Mouse (Mus musculus): ENCODE data around the gene Stk39. TPM values are rescaled to one million over a fixed set of nuclear protein-coding genes. Genes with fewer than 3 reads are reported as not detected.
A peak's percentile ranks its signal among the peaks of the same experiment; 100 is the strongest.

Stk39 gene
- total RNA-seq (2021) = 1 to 10 TPM; 1.9 to 4.1 TPM
- long read RNA-seq, experiment 1, partial matches to known transcripts = 0 of 3 reads
- long read RNA-seq, experiment 1, other reads (novel, unspliced or antisense) = 2 of 3 reads
- long read RNA-seq, experiment 2, partial matches to known transcripts = 0 of 7 reads
- long read RNA-seq, experiment 2, other reads (novel, unspliced or antisense) = 4 of 7 reads

GRCm38 (mm10) chr2:68471759-68472550 is at the start of gene Stk39:
Stk39 (minus strand) TSS chr2:68472268.
- H3K27ac ChIP-seq = peak within 1 kb of the TSS; percentile 81
- DNase-seq = peak; percentile 89
- peak within 1 kb of the TSS; percentile 93 for H3K4me3 ChIP-seq
- intact Hi-C loops (cut with DNase I) = loop anchor here (5.0 kb wide), 1 partner anchor 95 kb away; no protein-coding TSS in a partner anchor
- no peak; the same call in 1 of the 2 replicates for TF ChIP-seq CTCF (IDR thresholded peaks at IDR 0.05)

DNA sequence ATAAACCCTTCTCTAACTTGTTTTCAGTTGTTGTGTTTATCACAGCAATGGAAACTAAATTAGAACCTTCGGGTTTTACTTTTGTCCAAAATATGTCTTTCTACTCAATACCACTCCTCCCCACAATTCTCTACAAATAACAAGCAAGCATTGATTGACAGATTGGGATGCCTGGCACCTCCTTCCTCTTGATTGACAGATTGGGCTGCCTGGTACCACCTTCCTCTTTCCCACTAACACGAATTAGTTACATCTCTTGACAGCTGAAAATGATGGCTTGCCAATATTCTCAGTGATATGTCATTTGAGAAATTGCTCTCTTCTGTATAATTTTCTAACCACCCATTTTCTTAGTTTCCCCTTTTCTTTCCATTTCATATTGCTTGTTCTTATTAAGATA is 43.3 kb upstream of the Stk39 start:
- intact Hi-C loops (cut with DNase I) = no loop called here
- no peak overlapping the region for H3K4me3 ChIP-seq
- H3K27ac ChIP-seq = no peak overlapping the region
- DNase-seq = no peak
- no peak for TF ChIP-seq CTCF (IDR thresholded peaks at IDR 0.05)

DNA sequence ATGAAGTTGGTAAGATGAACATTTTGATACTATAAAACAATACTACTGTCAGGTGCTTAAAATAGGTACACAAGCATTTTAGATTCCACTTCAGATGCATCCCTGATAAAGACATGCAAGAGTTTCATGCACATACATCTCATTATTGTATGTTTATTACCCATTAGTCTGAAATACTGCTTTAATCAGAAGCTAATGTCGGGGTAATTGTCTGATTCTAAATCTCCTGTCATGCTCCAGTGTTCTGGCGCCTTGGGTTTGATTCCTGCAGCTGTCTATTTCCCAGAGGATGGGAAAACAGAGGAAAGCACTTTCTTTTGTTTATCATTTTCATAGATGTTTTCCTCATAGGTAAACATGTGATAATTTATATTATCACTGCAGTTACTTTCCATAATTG is 31.1 kb upstream of the Stk39 start:
- intact Hi-C loops (cut with DNase I) = no loop called here
- no peak for TF ChIP-seq CTCF (IDR thresholded peaks at IDR 0.05)
- H3K27ac ChIP-seq = no peak overlapping the region
- DNase-seq = no peak
- no peak overlapping the region for H3K4me3 ChIP-seq

GRCm38 (mm10) chr2:68502734-68503133 is 30.7 kb upstream of the Stk39 start:
- no peak overlapping the region for H3K4me3 ChIP-seq
- H3K27ac ChIP-seq = no peak overlapping the region
- no peak for DNase-seq
- no peak for TF ChIP-seq CTCF (IDR thresholded peaks at IDR 0.05)
- intact Hi-C loops (cut with DNase I) = no loop called here

GRCm38 (mm10) chr2:68502236-68502635 is 30.2 kb upstream of the Stk39 start:
- intact Hi-C loops (cut with DNase I) = no loop called here
- Histone ChIP-seq H3K27ac (no peak overlapping the region), H3K4me3 (no peak overlapping the region)
- DNase-seq = no peak
- no peak for TF ChIP-seq CTCF (IDR thresholded peaks at IDR 0.05)

- Histone ChIP-seq H3K4me3 (no peak overlapping the region), H3K27ac (no peak overlapping the region)
- intact Hi-C loops (cut with DNase I) = no loop called here
- no peak for DNase-seq
- TF ChIP-seq CTCF (IDR thresholded peaks at IDR 0.05) = no peak
These were observed 14.2 kb upstream of the Stk39 start for GRCm38 (mm10) chr2:68486275-68486674.

- DNase-seq = no peak
- intact Hi-C loops (cut with DNase I) = no loop called here
- no peak for TF ChIP-seq CTCF (IDR thresholded peaks at IDR 0.05)
- Histone ChIP-seq H3K4me3 (no peak overlapping the region), H3K27ac (no peak overlapping the region)
These were observed 13.1 kb upstream of the Stk39 start for GRCm38 (mm10) chr2:68485141-68485540.

DNA sequence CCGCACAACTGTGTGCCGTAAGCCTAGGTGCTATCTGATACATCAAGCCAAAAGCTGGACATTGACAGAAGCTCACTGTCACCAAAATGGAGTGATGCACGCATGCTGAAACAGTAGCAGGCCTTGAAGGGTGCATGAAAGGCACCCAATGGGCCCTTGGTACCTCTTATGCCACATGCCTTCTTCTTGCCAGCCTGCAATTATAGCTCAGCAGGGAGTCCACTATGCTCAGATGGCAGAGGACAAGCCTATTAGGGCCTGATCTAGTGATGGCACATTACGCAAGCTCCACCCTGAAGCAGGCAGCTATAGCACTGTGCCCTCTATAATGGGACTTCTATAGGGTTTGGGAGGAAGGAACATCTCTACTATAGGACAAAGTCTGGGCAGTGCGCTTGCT is 10.8 kb upstream of the Stk39 start:
- no peak for DNase-seq
- no peak overlapping the region for H3K27ac ChIP-seq
- intact Hi-C loops (cut with DNase I) = no loop called here
- H3K4me3 ChIP-seq = no peak overlapping the region
- TF ChIP-seq CTCF (IDR thresholded peaks at IDR 0.05) = no peak

DNA sequence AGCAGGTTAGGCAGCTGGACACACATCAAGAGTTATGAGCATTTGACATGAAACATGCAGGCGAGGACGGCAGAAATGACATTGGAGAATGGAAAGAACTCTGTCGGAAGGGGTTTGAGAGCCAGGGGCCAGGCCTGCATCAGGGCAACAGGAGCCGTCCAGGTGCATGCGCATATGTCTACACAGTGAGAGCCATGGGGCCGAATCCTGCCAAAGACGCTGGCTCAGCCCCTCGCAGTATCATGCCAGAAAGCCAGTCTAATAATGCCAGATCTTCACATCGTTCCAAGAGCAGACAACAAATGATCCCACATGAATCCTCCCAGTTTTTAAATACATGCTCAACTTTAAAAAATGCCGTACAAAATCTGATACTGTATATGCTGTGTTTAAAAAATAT is 7.8 kb upstream of the Stk39 start:
- TF ChIP-seq CTCF (IDR thresholded peaks at IDR 0.05) = no peak
- Histone ChIP-seq H3K27ac (no peak overlapping the region), H3K4me3 (no peak overlapping the region)
- no peak for DNase-seq
- intact Hi-C loops (cut with DNase I) = no loop called here

DNA sequence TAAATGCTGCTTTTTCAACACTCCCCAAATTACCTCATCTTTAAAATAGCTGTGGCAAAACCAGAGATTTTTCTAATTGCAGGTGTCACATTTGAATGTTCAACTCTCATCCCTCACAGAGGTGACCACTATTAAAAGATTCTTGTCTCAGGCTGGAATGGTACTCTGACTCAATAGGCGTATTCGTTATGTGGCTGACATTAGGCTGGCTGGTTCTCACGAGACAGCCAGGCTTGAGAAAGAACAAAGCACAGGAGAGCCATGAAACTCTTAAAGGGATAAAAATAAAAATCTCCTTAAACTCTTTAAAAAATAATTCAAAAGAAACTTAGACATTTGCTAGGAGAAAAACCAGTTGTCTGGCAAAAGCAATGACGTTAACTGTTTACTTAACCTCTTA is 853 bp upstream of the Stk39 start:
- H3K27ac ChIP-seq = no peak overlapping the region
- DNase-seq = no peak
- TF ChIP-seq CTCF (IDR thresholded peaks at IDR 0.05) = no peak
- H3K4me3 ChIP-seq = no peak overlapping the region
- intact Hi-C loops (cut with DNase I) = loop anchor here (5.0 kb wide), 1 partner anchor 96 kb away; no protein-coding TSS in a partner anchor

GRCm38 (mm10) chr2:68472551-68472910 is 463 bp upstream of the Stk39 start:
- Histone ChIP-seq H3K4me3 (peak overlapping the region; percentile 93), H3K27ac (peak overlapping the region; percentile 81)
- intact Hi-C loops (cut with DNase I) = loop anchor here (5.0 kb wide), 1 partner anchor 95 kb away; no protein-coding TSS in a partner anchor
- no peak for DNase-seq
- TF ChIP-seq CTCF (IDR thresholded peaks at IDR 0.05) = no peak

DNA sequence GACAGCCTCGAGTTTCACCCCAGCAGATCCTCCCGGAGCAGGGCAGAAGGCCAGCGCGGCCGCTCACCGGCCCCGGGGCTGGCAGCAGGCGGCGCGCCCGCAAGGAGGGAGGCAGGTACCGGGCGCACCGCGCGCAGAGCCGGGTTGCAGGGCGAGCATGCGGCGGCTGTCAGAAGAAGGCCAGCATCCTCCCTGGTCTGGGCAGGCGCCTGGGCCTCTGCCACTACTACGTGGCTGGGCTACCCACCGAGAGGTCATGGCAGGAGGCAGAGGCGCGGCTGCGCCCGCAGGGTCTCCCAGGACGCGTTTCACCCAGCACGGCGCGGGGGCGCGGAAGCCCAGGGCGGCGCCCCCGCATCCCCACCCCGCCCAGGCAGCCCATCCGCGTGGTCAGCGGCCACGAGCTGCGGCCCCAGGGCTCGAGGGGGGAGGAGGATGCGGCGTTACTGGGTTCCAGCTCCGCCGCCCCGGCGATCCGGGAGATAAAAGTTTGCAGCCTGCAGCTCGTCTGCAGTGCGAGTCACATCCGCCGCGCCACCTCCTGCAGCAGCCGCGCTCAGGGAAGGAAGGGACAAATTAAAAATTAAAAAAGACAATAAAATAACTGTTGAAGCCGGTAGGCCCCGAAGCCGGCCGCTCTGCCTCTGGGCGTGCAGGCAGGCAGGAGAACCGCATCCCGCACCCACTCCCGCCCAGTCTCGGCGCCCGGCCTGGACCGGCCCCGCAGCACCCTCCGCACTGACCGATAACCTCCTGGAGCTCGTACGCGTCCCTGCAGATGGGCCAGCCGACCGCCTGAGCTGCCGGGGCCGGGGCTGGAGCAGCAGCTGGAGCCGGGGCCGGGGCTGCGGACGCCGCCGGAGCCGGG is 943 bp downstream of the Stk39 start:
- Histone ChIP-seq H3K27ac (peak overlapping the region; percentile 81), H3K4me3 (peak overlapping the region; percentile 93)
- no peak; the same call in 1 of the 2 replicates for TF ChIP-seq CTCF (IDR thresholded peaks at IDR 0.05)
- intact Hi-C loops (cut with DNase I) = loop anchor here (5.0 kb wide), 1 partner anchor 94 kb away; no protein-coding TSS in a partner anchor
- DNase-seq = peak; percentile 81

GRCm38 (mm10) chr2:68469491-68469890 is 2.6 kb downstream of the Stk39 start:
- intact Hi-C loops (cut with DNase I) = no loop called here
- no peak for DNase-seq
- TF ChIP-seq CTCF (IDR thresholded peaks at IDR 0.05) = no peak
- Histone ChIP-seq H3K27ac (no peak overlapping the region), H3K4me3 (no peak overlapping the region)
